Mouse (Mus musculus): Measurements from ENCODE around the gene Hectd2. TPM values are rescaled to one million over a fixed set of nuclear protein-coding genes. Genes with fewer than 3 reads are reported as not detected.

Gene Hectd2
- polyA plus RNA-seq, 1 experiment from 2014 or later = 2.2 TPM

GRCm38 (mm10) chr19:36637223-36637622 is 82.8 kb downstream of the Hectd2 start:
- H3K4me1 ChIP-seq = no peaks in the 10 kb centered on the region
- no peak overlapping the region for H3K27ac ChIP-seq
- peaks cover 1% of the 10 kb centered on the region; the same call in 1 of the 2 replicates for H3K9me3 ChIP-seq
- no peak for DNase-seq (ENCODE audit: extremely low spot score, low spot score)
- no peaks in the 10 kb centered on the region for H3K27me3 ChIP-seq (ENCODE audit: poor library complexity, severe bottlenecking)
- WGBS = 88% methylated on average over 3 of the region's 3 CpGs
- no peaks in the 10 kb centered on the region for H3K36me3 ChIP-seq (replicated peaks)
- H3K4me3 ChIP-seq = no peak overlapping the region

- Histone ChIP-seq H3K36me3 (replicated peaks) (no peaks in the 10 kb centered on the region), H3K4me1 (no peaks in the 10 kb centered on the region), H3K9me3 (peaks cover 8% of the 10 kb centered on the region; the same call in 1 of the 2 replicates), H3K27me3 (ENCODE audit: poor library complexity, severe bottlenecking) (no peaks in the 10 kb centered on the region), H3K27ac (no peak overlapping the region), H3K4me3 (no peak overlapping the region)
- WGBS = 84% methylated on average over 7 of the region's 7 CpGs
- no peak for DNase-seq (ENCODE audit: extremely low spot score, low spot score)
Measured at GRCm38 (mm10) chr19:36637948-36638587, 83.6 kb downstream of the Hectd2 start.

- no peaks in the 10 kb centered on the region for H3K27me3 ChIP-seq (ENCODE audit: poor library complexity, severe bottlenecking)
- H3K36me3 ChIP-seq (replicated peaks) = no peaks in the 10 kb centered on the region
- H3K9me3 ChIP-seq = peaks cover 8% of the 10 kb centered on the region; the same call in 1 of the 2 replicates
- 88% methylated on average over 9 of the region's 9 CpGs for whole genome bisulfite sequencing
- no peak overlapping the region for H3K27ac ChIP-seq
- H3K4me3 ChIP-seq = no peak overlapping the region
- no peaks in the 10 kb centered on the region for H3K4me1 ChIP-seq
- DNase-seq (ENCODE audit: extremely low spot score, low spot score) = no peak
Measured at GRCm38 (mm10) chr19:36639072-36639471, 84.6 kb downstream of the Hectd2 start.

GRCm38 (mm10) chr19:36641128-36641527 is 86.7 kb downstream of the Hectd2 start:
- DNase-seq (ENCODE audit: extremely low spot score, low spot score) = no peak
- no peak overlapping the region for H3K27ac ChIP-seq
- H3K27me3 ChIP-seq (ENCODE audit: poor library complexity, severe bottlenecking) = no peaks in the 10 kb centered on the region
- H3K9me3 ChIP-seq = peaks cover 8% of the 10 kb centered on the region; the same call in 1 of the 2 replicates
- H3K4me3 ChIP-seq = no peak overlapping the region
- 91% methylated on average over 3 of the region's 3 CpGs for WGBS
- H3K36me3 ChIP-seq (replicated peaks) = no peaks in the 10 kb centered on the region
- no peaks in the 10 kb centered on the region for H3K4me1 ChIP-seq

- Histone ChIP-seq H3K4me1 (no peaks in the 10 kb centered on the region), H3K4me3 (no peak overlapping the region), H3K27me3 (ENCODE audit: poor library complexity, severe bottlenecking) (no peaks in the 10 kb centered on the region), H3K36me3 (replicated peaks) (no peaks in the 10 kb centered on the region), H3K27ac (no peak overlapping the region), H3K9me3 (peaks cover 8% of the 10 kb centered on the region; the same call in 1 of the 2 replicates)
- no peak for DNase-seq (ENCODE audit: extremely low spot score, low spot score)
- WGBS = 91% methylated on average over 6 of the region's 6 CpGs
Measured at GRCm38 (mm10) chr19:36645308-36645889, 91.0 kb downstream of the Hectd2 start.

- no peaks in the 10 kb centered on the region for H3K36me3 ChIP-seq (replicated peaks)
- no peaks in the 10 kb centered on the region for H3K4me1 ChIP-seq
- H3K27ac ChIP-seq = no peak overlapping the region
- peaks cover 8% of the 10 kb centered on the region; the same call in 1 of the 2 replicates for H3K9me3 ChIP-seq
- WGBS = 90% methylated on average over 7 of the region's 7 CpGs
- no peak for DNase-seq (ENCODE audit: extremely low spot score, low spot score)
- no peak overlapping the region for H3K4me3 ChIP-seq
- H3K27me3 ChIP-seq (ENCODE audit: poor library complexity, severe bottlenecking) = no peaks in the 10 kb centered on the region
Measured at GRCm38 (mm10) chr19:36646132-36646828, 91.8 kb downstream of the Hectd2 start.

GRCm38 (mm10) chr19:36652686-36653085 is 98.2 kb downstream of the Hectd2 start:
- no peaks in the 10 kb centered on the region for H3K4me1 ChIP-seq
- 95% methylated on average over 1 of the region's 1 CpGs for WGBS
- H3K27me3 ChIP-seq (ENCODE audit: poor library complexity, severe bottlenecking) = no peaks in the 10 kb centered on the region
- DNase-seq (ENCODE audit: extremely low spot score, low spot score) = no peak
- H3K9me3 ChIP-seq = no peaks in the 10 kb centered on the region
- no peak overlapping the region for H3K4me3 ChIP-seq
- H3K27ac ChIP-seq = no peak overlapping the region
- no peaks in the 10 kb centered on the region for H3K36me3 ChIP-seq (replicated peaks)

GRCm38 (mm10) chr19:36662734-36663133 is 108.3 kb downstream of the Hectd2 start:
- Histone ChIP-seq H3K36me3 (replicated peaks) (no peaks in the 10 kb centered on the region), H3K4me3 (no peak overlapping the region), H3K27me3 (ENCODE audit: poor library complexity, severe bottlenecking) (no peaks in the 10 kb centered on the region), H3K9me3 (no peaks in the 10 kb centered on the region), H3K27ac (no peak overlapping the region), H3K4me1 (no peaks in the 10 kb centered on the region)
- 88% methylated on average over 1 of the region's 1 CpGs for WGBS
- DNase-seq (ENCODE audit: extremely low spot score, low spot score) = no peak

- Histone ChIP-seq H3K27me3 (ENCODE audit: poor library complexity, severe bottlenecking) (no peaks in the 10 kb centered on the region), H3K36me3 (replicated peaks) (no peaks in the 10 kb centered on the region), H3K4me1 (peaks cover 7% of the 10 kb centered on the region), H3K9me3 (no peaks in the 10 kb centered on the region), H3K4me3 (no peak overlapping the region), H3K27ac (no peak overlapping the region)
- no peak for DNase-seq (ENCODE audit: extremely low spot score, low spot score)
- WGBS = 83% methylated on average over 2 of the region's 2 CpGs
Measured at GRCm38 (mm10) chr19:36663918-36664317, 109.5 kb downstream of the Hectd2 start.

GRCm38 (mm10) chr19:36664417-36664816 is 110.0 kb downstream of the Hectd2 start:
- Histone ChIP-seq H3K4me1 (peaks cover 12% of the 10 kb centered on the region), H3K9me3 (no peaks in the 10 kb centered on the region), H3K27me3 (ENCODE audit: poor library complexity, severe bottlenecking) (no peaks in the 10 kb centered on the region), H3K36me3 (replicated peaks) (no peaks in the 10 kb centered on the region), H3K27ac (no peak overlapping the region), H3K4me3 (no peak overlapping the region)
- WGBS = 81% methylated on average over 6 of the region's 6 CpGs
- DNase-seq (ENCODE audit: extremely low spot score, low spot score) = no peak

GRCm38 (mm10) chr19:36665206-36665605 is 110.8 kb downstream of the Hectd2 start:
- no peak overlapping the region for H3K27ac ChIP-seq
- no peak overlapping the region for H3K4me3 ChIP-seq
- WGBS = 89% methylated on average over 7 of the region's 7 CpGs
- H3K27me3 ChIP-seq (ENCODE audit: poor library complexity, severe bottlenecking) = no peaks in the 10 kb centered on the region
- H3K4me1 ChIP-seq = peaks cover 20% of the 10 kb centered on the region
- H3K9me3 ChIP-seq = no peaks in the 10 kb centered on the region
- no peak for DNase-seq (ENCODE audit: extremely low spot score, low spot score)
- H3K36me3 ChIP-seq (replicated peaks) = no peaks in the 10 kb centered on the region

- H3K36me3 ChIP-seq (replicated peaks) = no peaks in the 10 kb centered on the region
- H3K4me1 ChIP-seq = peaks cover 24% of the 10 kb centered on the region
- WGBS = 84% methylated on average over 5 of the region's 5 CpGs
- DNase-seq (ENCODE audit: extremely low spot score, low spot score) = no peak
- no peaks in the 10 kb centered on the region for H3K27me3 ChIP-seq (ENCODE audit: poor library complexity, severe bottlenecking)
- no peak overlapping the region for H3K4me3 ChIP-seq
- no peak overlapping the region for H3K27ac ChIP-seq
- H3K9me3 ChIP-seq = no peaks in the 10 kb centered on the region
Measured at GRCm38 (mm10) chr19:36665641-36666040, 111.2 kb downstream of the Hectd2 start.

GRCm38 (mm10) chr19:36666471-36666870 is 112.0 kb downstream of the Hectd2 start:
- peaks cover 28% of the 10 kb centered on the region for H3K4me1 ChIP-seq
- DNase-seq (ENCODE audit: extremely low spot score, low spot score) = no peak

More at GRCm38 (mm10) chr19:36666471-36666870, 112.0 kb downstream of the Hectd2 start:
- Histone ChIP-seq H3K9me3 (no peaks in the 10 kb centered on the region), H3K27ac (no peak overlapping the region), H3K36me3 (replicated peaks) (no peaks in the 10 kb centered on the region), H3K4me3 (no peak overlapping the region), H3K27me3 (ENCODE audit: poor library complexity, severe bottlenecking) (no peaks in the 10 kb centered on the region)
- 92% methylated on average over 5 of the region's 5 CpGs for WGBS

All from forebrain, embryonic 10.5 days (tissue).